Mouse (Mus musculus): ENCODE data around the gene Neurl1a. TPM values are rescaled to one million over a fixed set of nuclear protein-coding genes. Genes with fewer than 3 reads are reported as not detected.

The Neurl1a gene
- polyA plus RNA-seq, 1 experiment from 2014 or later, result 5.0 TPM

GRCm38 (mm10) chr19:47232077-47232865 is 53.7 kb downstream of the Neurl1a start:
- Histone ChIP-seq H3K4me1 (ENCODE audit: control insufficient read depth, insufficient read depth, low read length) (peaks cover 11% of the 10 kb centered on the region), H3K9me3 (ENCODE audit: control insufficient read depth, low read length) (no peaks in the 10 kb centered on the region), H3K27ac (ENCODE audit: low read depth, low read length) (no peak overlapping the region), H3K27me3 (ENCODE audit: control insufficient read depth, insufficient read depth, low read length) (no peaks in the 10 kb centered on the region), H3K4me3 (ENCODE audit: low read depth, low read length) (no peak overlapping the region), H3K4me2 (ENCODE audit: low read depth) (no peak overlapping the region), H3K9ac (ENCODE audit: low read length) (no peak overlapping the region), H3K36me3 (ENCODE audit: control insufficient read depth, insufficient read depth, low read length) (no peaks in the 10 kb centered on the region)
- ATAC-seq (ENCODE audit: insufficient read depth, low FRiP score, low TSS enrichment), result no peak
- 79% methylated on average over 5 of the region's 5 CpGs for WGBS
- DNase-seq (ENCODE audit: low spot score), result no peak

- Histone ChIP-seq H3K4me2 (ENCODE audit: low read depth) (no peak overlapping the region), H3K4me1 (ENCODE audit: control insufficient read depth, insufficient read depth, low read length) (peaks cover 11% of the 10 kb centered on the region), H3K27ac (ENCODE audit: low read depth, low read length) (no peak overlapping the region), H3K27me3 (ENCODE audit: control insufficient read depth, insufficient read depth, low read length) (no peaks in the 10 kb centered on the region), H3K9ac (ENCODE audit: low read length) (no peak overlapping the region), H3K4me3 (ENCODE audit: low read depth, low read length) (no peak overlapping the region), H3K36me3 (ENCODE audit: control insufficient read depth, insufficient read depth, low read length) (no peaks in the 10 kb centered on the region), H3K9me3 (ENCODE audit: control insufficient read depth, low read length) (no peaks in the 10 kb centered on the region)
- 91% methylated on average over 3 of the region's 3 CpGs for WGBS
- no peak for DNase-seq (ENCODE audit: low spot score)
- no peak for ATAC-seq (ENCODE audit: insufficient read depth, low FRiP score, low TSS enrichment)
These were observed 54.5 kb downstream of the Neurl1a start for GRCm38 (mm10) chr19:47233087-47233486.

- no peaks in the 10 kb centered on the region for H3K27me3 ChIP-seq (ENCODE audit: control insufficient read depth, insufficient read depth, low read length)
- H3K4me2 ChIP-seq (ENCODE audit: low read depth), result peak overlapping the region; percentile 28
- H3K9me3 ChIP-seq (ENCODE audit: control insufficient read depth, low read length), result no peaks in the 10 kb centered on the region
- H3K4me1 ChIP-seq (ENCODE audit: control insufficient read depth, insufficient read depth, low read length), result no peaks in the 10 kb centered on the region
- no peak overlapping the region for H3K27ac ChIP-seq (ENCODE audit: low read depth, low read length)
- H3K9ac ChIP-seq (ENCODE audit: low read length), result no peak overlapping the region; the same call in 1 of the 2 replicates
- H3K4me3 ChIP-seq (ENCODE audit: low read depth, low read length), result peak overlapping the region; percentile 21
- 26% methylated on average over 12 of the region's 12 CpGs for WGBS
- DNase-seq (ENCODE audit: low spot score), result peak; percentile 60
- ATAC-seq (ENCODE audit: insufficient read depth, low FRiP score, low TSS enrichment), result 0 out of 2 replicates have a peak, but pooled peaks have one; percentile 35
- no peaks in the 10 kb centered on the region for H3K36me3 ChIP-seq (ENCODE audit: control insufficient read depth, insufficient read depth, low read length)
These were observed 61.5 kb downstream of the Neurl1a start for GRCm38 (mm10) chr19:47240076-47240475.

- ATAC-seq (ENCODE audit: insufficient read depth, low FRiP score, low TSS enrichment) (no peak), DNase-seq (ENCODE audit: low spot score) (no peak)
- Histone ChIP-seq H3K27ac (ENCODE audit: low read depth, low read length) (no peak overlapping the region), H3K27me3 (ENCODE audit: control insufficient read depth, insufficient read depth, low read length) (no peaks in the 10 kb centered on the region), H3K4me1 (ENCODE audit: control insufficient read depth, insufficient read depth, low read length) (no peaks in the 10 kb centered on the region), H3K36me3 (ENCODE audit: control insufficient read depth, insufficient read depth, low read length) (no peaks in the 10 kb centered on the region), H3K9me3 (ENCODE audit: control insufficient read depth, low read length) (no peaks in the 10 kb centered on the region), H3K4me3 (ENCODE audit: low read depth, low read length) (no peak overlapping the region; the same call in 1 of the 2 replicates), H3K4me2 (ENCODE audit: low read depth) (peak overlapping the region; percentile 28), H3K9ac (ENCODE audit: low read length) (no peak overlapping the region)
- 57% methylated on average over 7 of the region's 7 CpGs for WGBS
These were observed 62.3 kb downstream of the Neurl1a start for GRCm38 (mm10) chr19:47240957-47241356.

GRCm38 (mm10) chr19:47242227-47242626 is 63.6 kb downstream of the Neurl1a start:
- H3K4me3 ChIP-seq (ENCODE audit: low read depth, low read length), result no peak overlapping the region
- no peak for ATAC-seq (ENCODE audit: insufficient read depth, low FRiP score, low TSS enrichment)
- H3K36me3 ChIP-seq (ENCODE audit: control insufficient read depth, insufficient read depth, low read length), result no peaks in the 10 kb centered on the region
- no peaks in the 10 kb centered on the region for H3K4me1 ChIP-seq (ENCODE audit: control insufficient read depth, insufficient read depth, low read length)
- no peak for DNase-seq (ENCODE audit: low spot score)
- H3K4me2 ChIP-seq (ENCODE audit: low read depth), result no peak overlapping the region
- no peaks in the 10 kb centered on the region for H3K27me3 ChIP-seq (ENCODE audit: control insufficient read depth, insufficient read depth, low read length)
- no peak overlapping the region for H3K9ac ChIP-seq (ENCODE audit: low read length)
- H3K27ac ChIP-seq (ENCODE audit: low read depth, low read length), result no peak overlapping the region
- WGBS, result 93% methylated on average over 4 of the region's 4 CpGs
- H3K9me3 ChIP-seq (ENCODE audit: control insufficient read depth, low read length), result no peaks in the 10 kb centered on the region

- H3K36me3 ChIP-seq (ENCODE audit: control insufficient read depth, insufficient read depth, low read length), result no peaks in the 10 kb centered on the region
- 76% methylated on average over 8 of the region's 8 CpGs for WGBS
- no peak overlapping the region for H3K4me2 ChIP-seq (ENCODE audit: low read depth)
- H3K9ac ChIP-seq (ENCODE audit: low read length), result no peak overlapping the region
- no peak for DNase-seq (ENCODE audit: low spot score)
- no peak for ATAC-seq (ENCODE audit: insufficient read depth, low FRiP score, low TSS enrichment)
- no peaks in the 10 kb centered on the region for H3K9me3 ChIP-seq (ENCODE audit: control insufficient read depth, low read length)
- H3K4me3 ChIP-seq (ENCODE audit: low read depth, low read length), result no peak overlapping the region
- H3K4me1 ChIP-seq (ENCODE audit: control insufficient read depth, insufficient read depth, low read length), result no peaks in the 10 kb centered on the region
- H3K27me3 ChIP-seq (ENCODE audit: control insufficient read depth, insufficient read depth, low read length), result no peaks in the 10 kb centered on the region
- no peak overlapping the region for H3K27ac ChIP-seq (ENCODE audit: low read depth, low read length)
These were observed 66.9 kb downstream of the Neurl1a start for GRCm38 (mm10) chr19:47245512-47245911.

GRCm38 (mm10) chr19:47247791-47248190 is 69.2 kb downstream of the Neurl1a start:
- Histone ChIP-seq H3K4me2 (ENCODE audit: low read depth) (no peak overlapping the region), H3K9me3 (ENCODE audit: control insufficient read depth, low read length) (no peaks in the 10 kb centered on the region), H3K4me1 (ENCODE audit: control insufficient read depth, insufficient read depth, low read length) (no peaks in the 10 kb centered on the region; the same call in 1 of the 2 replicates), H3K27ac (ENCODE audit: low read depth, low read length) (no peak overlapping the region), H3K9ac (ENCODE audit: low read length) (no peak overlapping the region), H3K36me3 (ENCODE audit: control insufficient read depth, insufficient read depth, low read length) (no peaks in the 10 kb centered on the region), H3K27me3 (ENCODE audit: control insufficient read depth, insufficient read depth, low read length) (peaks cover 11% of the 10 kb centered on the region), H3K4me3 (ENCODE audit: low read depth, low read length) (no peak overlapping the region)
- no peak for ATAC-seq (ENCODE audit: insufficient read depth, low FRiP score, low TSS enrichment)
- no peak for DNase-seq (ENCODE audit: low spot score)
- WGBS, result 21% methylated on average over 11 of the region's 11 CpGs

- DNase-seq (ENCODE audit: low spot score), result no peak
These were observed 69.7 kb downstream of the Neurl1a start for GRCm38 (mm10) chr19:47248296-47248695.

More at GRCm38 (mm10) chr19:47248296-47248695, 69.7 kb downstream of the Neurl1a start:
- Histone ChIP-seq H3K27me3 (ENCODE audit: control insufficient read depth, insufficient read depth, low read length) (peaks cover 16% of the 10 kb centered on the region), H3K9me3 (ENCODE audit: control insufficient read depth, low read length) (no peaks in the 10 kb centered on the region), H3K4me3 (ENCODE audit: low read depth, low read length) (no peak overlapping the region), H3K36me3 (ENCODE audit: control insufficient read depth, insufficient read depth, low read length) (no peaks in the 10 kb centered on the region), H3K27ac (ENCODE audit: low read depth, low read length) (no peak overlapping the region), H3K4me1 (ENCODE audit: control insufficient read depth, insufficient read depth, low read length) (no peaks in the 10 kb centered on the region; the same call in 1 of the 2 replicates), H3K9ac (ENCODE audit: low read length) (no peak overlapping the region), H3K4me2 (ENCODE audit: low read depth) (no peak overlapping the region)
- ATAC-seq (ENCODE audit: insufficient read depth, low FRiP score, low TSS enrichment), result no peak
- 87% methylated on average over 7 of the region's 7 CpGs for WGBS
